Comparison of ENCODE assay signal across 26 mouse cellular contexts in the genomic region with DNA sequence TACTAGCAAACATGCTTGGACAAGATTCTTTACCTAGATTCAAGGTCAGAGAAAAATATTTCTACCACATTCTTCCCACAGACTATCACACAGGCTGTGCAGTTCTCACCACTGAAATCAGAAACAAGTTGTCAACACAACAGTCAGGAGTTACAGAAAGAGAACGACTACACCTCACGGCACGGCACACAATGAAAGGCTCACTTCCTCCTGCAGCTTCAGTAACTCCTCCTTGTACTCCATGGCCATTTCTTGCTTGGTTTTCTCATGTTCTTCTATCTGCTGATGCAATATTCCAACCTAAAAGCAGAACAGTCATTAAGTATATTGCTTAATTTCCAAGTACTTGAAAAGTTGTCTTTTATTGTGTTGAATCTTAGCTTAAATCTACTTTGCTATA. TPM values are rescaled to one million over a fixed set of nuclear protein-coding genes. Genes with fewer than 3 reads are reported as not detected.
DNase-seq lines count a peak whose midpoint lies in the region; ATAC-seq and TF ChIP-seq lines count a peak whose summit lies in the region.
"Had no signal": no experiment of that assay in that cellular context is flagged by ENCODE, and none has a peak within 500 bp of the region (broad histone marks: within the 10 kb centered on the region; RNA-seq: fewer than 3 reads in every experiment).

No protein-coding gene starts in this region.

- TF ChIP-seq CTCF in lung, postnatal 0 days (IDR thresholded peaks at IDR 0.05), result no peak
- no peak for TF ChIP-seq CTCF in intestine, postnatal 0 days (IDR thresholded peaks at IDR 0.05; ENCODE audit: low read depth)

- H3K9me3 ChIP-seq in heart, embryonic 13.5 days, result no peaks in the 10 kb centered on the region
- H3K9me3 ChIP-seq in lung, postnatal 0 days (ENCODE audit: low read length), result no peaks in the 10 kb centered on the region
- no peaks in the 10 kb centered on the region for H3K9me3 ChIP-seq in intestine, postnatal 0 days (ENCODE audit: control insufficient read depth)
- H3K9me3 ChIP-seq: megakaryocyte, embryonic 14.5 days; midbrain, embryonic 12.5 days had no signal

- H3K9ac ChIP-seq in heart, embryonic 13.5 days, result no peak overlapping the region
- H3K9ac ChIP-seq in lung, postnatal 0 days (replicated peaks; ENCODE audit: low read depth), result no peak overlapping the region
- H3K9ac ChIP-seq in intestine, postnatal 0 days (ENCODE audit: low read depth, low read length), result no peak overlapping the region
- H3K9ac ChIP-seq: liver, embryonic 14.5 days; lung, embryonic 14.5 days; midbrain, embryonic 12.5 days had no signal

- no peak for DNase-seq in heart, postnatal 4 days
- peak; percentile 67 for DNase-seq in lung, postnatal 0 days (ENCODE audit: low spot score)
- no peak for DNase-seq in lung, adult 18-20 months
- no peak for DNase-seq in right cerebral cortex, postnatal 36 days (ENCODE audit: low spot score in 2 of 2)
- no peak for DNase-seq in layer of hippocampus, postnatal 25 days (ENCODE audit: extremely low spot score in 1 of 2, low spot score in 1 of 2)
- DNase-seq: adrenal gland, adult 2 months; adrenal gland, postnatal 36 days; B cell, adult 2 months; cerebellum, adult 2 months; cerebellum, postnatal 14 days; gastrocnemius, postnatal 25 days; kidney, adult 9 months; kidney, postnatal 10 days; liver; lung, embryonic 14.5 days; thymus, adult 2 months; thymus, postnatal 36 days had no signal

- H3K4me2 ChIP-seq in heart, embryonic 13.5 days, result no peak overlapping the region
- H3K4me2 ChIP-seq in lung, postnatal 0 days (replicated peaks; ENCODE audit: low read depth, low read length), result no peak overlapping the region
- 0 out of 2 replicates have a peak overlapping the region, but pooled peaks have one; percentile 3 for H3K4me2 ChIP-seq in intestine, postnatal 0 days (replicated peaks; ENCODE audit: low read depth)
- H3K4me2 ChIP-seq: heart, embryonic 11.5 days; lung, embryonic 14.5 days; midbrain, embryonic 12.5 days had no signal

- no peak overlapping the region for H3K4me3 ChIP-seq in heart, embryonic 13.5 days
- H3K4me3 ChIP-seq in lung, postnatal 0 days (ENCODE audit: low read depth, low read length), result no peak overlapping the region
- H3K4me3 ChIP-seq in intestine, postnatal 0 days (ENCODE audit: low read depth, low read length), result no peak overlapping the region
- H3K4me3 ChIP-seq: megakaryocyte, embryonic 14.5 days; midbrain, embryonic 12.5 days had no signal

- H3K4me1 ChIP-seq in heart, embryonic 13.5 days, result peaks cover 46% of the 10 kb centered on the region
- H3K4me1 ChIP-seq in lung, postnatal 0 days (ENCODE audit: insufficient read depth, low read depth, low read length), result no peaks in the 10 kb centered on the region
- no peaks in the 10 kb centered on the region for H3K4me1 ChIP-seq in intestine, postnatal 0 days (replicated peaks; ENCODE audit: control insufficient read depth, insufficient read depth, low read length)
- H3K4me1 ChIP-seq: midbrain, embryonic 12.5 days had no signal

- peak; percentile 22; the same call in 1 of the 2 replicates for TF ChIP-seq EP300 in lung, postnatal 0 days (IDR thresholded peaks at IDR 0.05)

- no peaks in the 10 kb centered on the region for H3K27me3 ChIP-seq in heart, embryonic 13.5 days (replicated peaks)
- H3K27me3 ChIP-seq in lung, postnatal 0 days (replicated peaks; ENCODE audit: insufficient read depth, low read length), result no peaks in the 10 kb centered on the region
- H3K27me3 ChIP-seq in intestine, postnatal 0 days (replicated peaks; ENCODE audit: control insufficient read depth, insufficient read depth, low read length), result no peaks in the 10 kb centered on the region
- H3K27me3 ChIP-seq: megakaryocyte, embryonic 14.5 days; midbrain, embryonic 12.5 days had no signal

- WGBS in heart, embryonic 13.5 days, result 23% methylated on average over 3 of the region's 3 CpGs
- WGBS in lung, postnatal 0 days, result 42% methylated on average over 3 of the region's 3 CpGs
- WGBS in intestine, postnatal 0 days, result 55% methylated on average over 3 of the region's 3 CpGs

- H3K27ac ChIP-seq in heart, embryonic 13.5 days (replicated peaks), result peak overlapping the region; percentile 55
- no peak overlapping the region for H3K27ac ChIP-seq in lung, postnatal 0 days (ENCODE audit: low read length)
- peak overlapping the region; percentile 46 for H3K27ac ChIP-seq in intestine, postnatal 0 days (ENCODE audit: low read depth, low read length)
- H3K27ac ChIP-seq: liver, embryonic 14.5 days; midbrain, embryonic 12.5 days had no signal

- ATAC-seq in heart, embryonic 13.5 days (ENCODE audit: extremely low read depth, insufficient number of reproducible peaks, low FRiP score, low TSS enrichment), result no peak
- ATAC-seq in lung, postnatal 0 days, result peak; percentile 71
- ATAC-seq in intestine, postnatal 0 days, result peak; percentile 56; the same call in 1 of the 2 replicates
- ATAC-seq: activated CD4-positive, CD25-positive, alpha-beta regulatory T cell, adult 4 months; forebrain, embryonic 14.5 days; hindbrain, embryonic 16.5 days had no signal

- peaks cover 70% of the 10 kb centered on the region for H3K36me3 ChIP-seq in heart, embryonic 13.5 days
- peaks cover 9% of the 10 kb centered on the region; the same call in 1 of the 2 replicates for H3K36me3 ChIP-seq in lung, postnatal 0 days (ENCODE audit: insufficient read depth, low read length)
- H3K36me3 ChIP-seq in intestine, postnatal 0 days (ENCODE audit: control insufficient read depth, insufficient read depth), result peaks cover 30% of the 10 kb centered on the region

RNA-seq across cellular contexts. Expression of a gene that starts 11.0 kb away (rescaled TPM):
- 224 and 259 TPM in 2 replicates for polyA plus RNA-seq in heart, embryonic 13.5 days (2015; fragmentation: Nextera tagmentation; extraction: Ambion mirVana)
- 100 to 1,000 TPM; 280 to 292 TPM for total RNA-seq in heart, postnatal 4 days (2021)
- 140 and 151 TPM in 2 replicates for polyA plus RNA-seq in lung, postnatal 0 days (2015; fragmentation: Nextera tagmentation; extraction: Ambion mirVana)
- 182 and 204 TPM in 2 replicates for polyA plus RNA-seq in intestine, postnatal 0 days (2015; fragmentation: Nextera tagmentation; extraction: Ambion mirVana)
- total RNA-seq in layer of hippocampus, postnatal 25 days (2021), result 100 to 1,000 TPM in 1 of 2 experiments, 10 to 100 TPM in 1; 99.6 to 106 TPM

RNA-seq across cellular contexts. Expression of a gene that starts 11.3 kb away (rescaled TPM):
- polyA plus RNA-seq in heart, embryonic 13.5 days (2015; fragmentation: Nextera tagmentation; extraction: Ambion mirVana), result 43.6 and 50.1 TPM in 2 replicates
- 10 to 100 TPM; 42.4 to 47.6 TPM for total RNA-seq in heart, postnatal 4 days (2021)
- 33.8 and 35.3 TPM in 2 replicates for polyA plus RNA-seq in lung, postnatal 0 days (2015; fragmentation: Nextera tagmentation; extraction: Ambion mirVana)
- polyA plus RNA-seq in intestine, postnatal 0 days (2015; fragmentation: Nextera tagmentation; extraction: Ambion mirVana), result 25.8 and 30.8 TPM in 2 replicates
- total RNA-seq in layer of hippocampus, postnatal 25 days (2021), result 10 to 100 TPM; 27.3 to 33.4 TPM
